Mouse (Mus musculus) brown adipose tissue, adult 24 weeks (tissue): ENCODE measurements around the gene Cygb. TPM values are rescaled to one million over a fixed set of nuclear protein-coding genes. Genes with fewer than 3 reads are reported as not detected.
"Not testable (repeated sequence)": the region's sequence is repeated elsewhere in the genome, so short reads cannot be mapped to it uniquely, and the experiment has no call there.

Experiments
- H3K27ac ChIP-seq: fragments of 200-500 bp; replicated peaks from 2 replicates; pipeline ENCODE4 v1.5.1; 2012; ENCODE audit warnings: low read depth, mild to moderate bottlenecking, low read length
- H3K4me1 ChIP-seq: fragments of 200-500 bp; 2 replicates; pipeline ENCODE4 v1.6.1; 2012; ENCODE audit warnings: low read length, mixed read lengths; ENCODE audit not compliant: control insufficient read depth, insufficient read depth, insufficient read length
- H3K4me3 ChIP-seq: fragments of 200-500 bp; 2 replicates; pipeline ENCODE4 v1.5.1; 2012; ENCODE audit warnings: low read depth, mild to moderate bottlenecking, low read length, moderate library complexity; ENCODE audit not compliant: insufficient read depth
- polyA plus RNA-seq: library from polyadenylated mRNA; stranded (reverse); fragments of >200 nt; gene quantifications from 2 replicates; pipeline ENCODE4 v1.2.4, GENCODE M21; 2012; ENCODE audit not compliant: missing spikeins, insufficient read depth, insufficient read length

Cygb gene
- polyA plus RNA-seq, 1 experiment: 18.7 TPM

GRCm38 (mm10) chr11:116668839-116669238, 14.7 kb upstream of the Cygb start:
- no peak overlapping the region for H3K27ac ChIP-seq
- H3K4me1 ChIP-seq: no peaks in the 10 kb centered on the region; the same call in 1 of the 2 replicates
- H3K4me3 ChIP-seq: no peak overlapping the region

GRCm38 (mm10) chr11:116668381-116668825, 14.3 kb upstream of the Cygb start:
- Histone ChIP-seq H3K4me3 (no peak overlapping the region), H3K27ac (no peak overlapping the region), H3K4me1 (no peaks in the 10 kb centered on the region; the same call in 1 of the 2 replicates)

GRCm38 (mm10) chr11:116667930-116668329, 13.8 kb upstream of the Cygb start:
- H3K27ac ChIP-seq: no peak overlapping the region
- H3K4me1 ChIP-seq: no peaks in the 10 kb centered on the region; the same call in 1 of the 2 replicates
- no peak overlapping the region for H3K4me3 ChIP-seq

- not testable (repeated sequence) for H3K4me1 ChIP-seq, H3K27ac ChIP-seq, H3K4me3 ChIP-seq
These were observed 12.9 kb upstream of the Cygb start for GRCm38 (mm10) chr11:116667012-116667411.

- H3K4me1 ChIP-seq: no peaks in the 10 kb centered on the region
- peak overlapping the region; percentile 18; the same call in 1 of the 2 replicates for H3K27ac ChIP-seq
- no peak overlapping the region for H3K4me3 ChIP-seq
These were observed 12.5 kb upstream of the Cygb start for GRCm38 (mm10) chr11:116666566-116666965.

- Histone ChIP-seq H3K4me3 (no peak overlapping the region), H3K27ac (no peak overlapping the region), H3K4me1 (no peaks in the 10 kb centered on the region)
These were observed 11.2 kb upstream of the Cygb start for GRCm38 (mm10) chr11:116665289-116665688.

- H3K4me1 ChIP-seq: no peaks in the 10 kb centered on the region; the same call in 1 of the 2 replicates
- no peak overlapping the region for H3K4me3 ChIP-seq
- H3K27ac ChIP-seq: no peak overlapping the region
These were observed 7.8 kb upstream of the Cygb start for GRCm38 (mm10) chr11:116661948-116662377.

- Histone ChIP-seq H3K4me3 (no peak overlapping the region), H3K27ac (no peak overlapping the region), H3K4me1 (no peaks in the 10 kb centered on the region; the same call in 1 of the 2 replicates)
These were observed 7.3 kb upstream of the Cygb start for GRCm38 (mm10) chr11:116661291-116661947.

- H3K27ac ChIP-seq: no peak overlapping the region
- no peaks in the 10 kb centered on the region; the same call in 1 of the 2 replicates for H3K4me1 ChIP-seq
- H3K4me3 ChIP-seq: no peak overlapping the region
These were observed 6.1 kb upstream of the Cygb start for GRCm38 (mm10) chr11:116660181-116660580.

GRCm38 (mm10) chr11:116659027-116659621, 5.0 kb upstream of the Cygb start:
- Histone ChIP-seq H3K27ac (no peak overlapping the region), H3K4me1 (no peaks in the 10 kb centered on the region; the same call in 1 of the 2 replicates), H3K4me3 (no peak overlapping the region)

GRCm38 (mm10) chr11:116658238-116658637, 4.1 kb upstream of the Cygb start:
- H3K27ac ChIP-seq: peak overlapping the region; percentile 58
- no peak overlapping the region for H3K4me3 ChIP-seq
- H3K4me1 ChIP-seq: no peaks in the 10 kb centered on the region; the same call in 1 of the 2 replicates

- Histone ChIP-seq H3K27ac (peak overlapping the region; percentile 88), H3K4me1 (no peaks in the 10 kb centered on the region; the same call in 1 of the 2 replicates), H3K4me3 (peak overlapping the region; percentile 62)
These were observed 3.5 kb upstream of the Cygb start for GRCm38 (mm10) chr11:116657311-116658223.

- no peak overlapping the region for H3K27ac ChIP-seq
- H3K4me1 ChIP-seq: no peaks in the 10 kb centered on the region; the same call in 1 of the 2 replicates
- no peak overlapping the region for H3K4me3 ChIP-seq
These were observed 2.5 kb upstream of the Cygb start for GRCm38 (mm10) chr11:116656348-116657191.

- Histone ChIP-seq H3K27ac (peak overlapping the region; percentile 49), H3K4me1 (no peaks in the 10 kb centered on the region; the same call in 1 of the 2 replicates), H3K4me3 (peak overlapping the region; percentile 66)
These were observed 348 bp downstream of the Cygb start for GRCm38 (mm10) chr11:116653709-116654221.
